Mouse (Mus musculus) lung, postnatal 25 days (tissue): ENCODE measurements around the gene Nadk2.
A peak's percentile ranks its signal among the peaks of the same experiment; 100 is the strongest.

Source experiments
- DNase-seq: peaks from one replicate; pipeline ENCODE4 v3.0.0; 2022; ENCODE audit warnings: low spot score

Gene Nadk2

DNA sequence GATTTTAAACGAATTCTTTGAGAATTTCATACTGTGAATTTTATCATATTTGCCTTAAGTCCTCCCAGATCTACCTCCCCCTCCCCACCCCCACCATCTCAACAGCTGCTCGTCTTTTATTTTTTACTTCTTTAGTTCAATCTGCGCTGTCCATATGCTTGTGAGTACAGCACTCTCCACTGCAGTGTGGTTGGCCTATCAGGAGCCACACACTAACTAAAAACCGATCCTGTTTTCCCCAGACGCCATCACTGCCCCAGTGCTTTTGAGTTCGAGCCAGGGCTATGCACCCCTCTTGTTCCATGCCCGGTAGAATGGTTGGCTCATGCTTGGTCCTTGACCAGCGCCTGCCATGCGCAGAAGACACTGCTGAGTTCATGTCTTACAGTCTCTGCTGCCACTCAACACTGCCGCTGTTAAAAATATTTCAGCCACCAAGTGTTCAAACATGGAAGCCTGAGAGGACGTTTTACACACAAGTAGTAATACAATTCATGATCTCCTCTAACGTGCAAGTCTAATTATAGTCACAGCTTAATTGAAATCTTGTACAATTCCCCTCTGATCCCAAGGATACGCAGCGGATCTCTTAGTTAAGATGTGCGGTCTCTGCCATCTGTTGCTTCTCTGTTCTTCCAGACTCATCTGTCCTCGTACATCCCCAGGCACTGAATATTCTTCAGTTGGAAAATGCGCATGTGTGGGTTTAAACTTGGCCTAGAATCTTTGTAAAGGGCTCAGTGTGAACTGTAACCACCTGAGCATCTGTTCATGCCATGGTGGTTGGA, 17.0 kb downstream of the Nadk2 start:
- DNase-seq, result no peak

- DNase-seq, result no peak
Observed at GRCm38 (mm10) chr15:9088683-9089072, 17.6 kb downstream of the Nadk2 start.

- no peak for DNase-seq
Observed at GRCm38 (mm10) chr15:9089136-9089720, 18.2 kb downstream of the Nadk2 start.

DNA sequence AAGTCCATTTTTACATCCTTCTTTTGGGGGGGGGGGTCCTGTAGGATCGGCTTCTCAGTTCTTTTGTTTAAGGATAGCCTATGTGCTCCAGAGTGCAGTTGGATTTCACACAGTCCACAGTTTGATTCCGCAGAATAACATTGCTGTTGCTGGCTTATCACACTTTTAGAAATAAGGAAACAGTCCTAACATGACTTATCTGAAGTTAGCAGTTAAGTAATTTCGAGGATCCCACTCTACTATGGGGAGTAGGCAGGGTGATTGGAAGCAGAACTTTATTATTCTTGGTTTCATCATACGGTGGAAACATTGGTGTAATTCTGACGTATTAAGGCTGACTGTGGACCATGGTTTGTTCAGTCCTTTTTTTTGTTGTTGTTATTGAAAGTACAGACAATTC, 19.6 kb downstream of the Nadk2 start:
- no peak for DNase-seq

DNA sequence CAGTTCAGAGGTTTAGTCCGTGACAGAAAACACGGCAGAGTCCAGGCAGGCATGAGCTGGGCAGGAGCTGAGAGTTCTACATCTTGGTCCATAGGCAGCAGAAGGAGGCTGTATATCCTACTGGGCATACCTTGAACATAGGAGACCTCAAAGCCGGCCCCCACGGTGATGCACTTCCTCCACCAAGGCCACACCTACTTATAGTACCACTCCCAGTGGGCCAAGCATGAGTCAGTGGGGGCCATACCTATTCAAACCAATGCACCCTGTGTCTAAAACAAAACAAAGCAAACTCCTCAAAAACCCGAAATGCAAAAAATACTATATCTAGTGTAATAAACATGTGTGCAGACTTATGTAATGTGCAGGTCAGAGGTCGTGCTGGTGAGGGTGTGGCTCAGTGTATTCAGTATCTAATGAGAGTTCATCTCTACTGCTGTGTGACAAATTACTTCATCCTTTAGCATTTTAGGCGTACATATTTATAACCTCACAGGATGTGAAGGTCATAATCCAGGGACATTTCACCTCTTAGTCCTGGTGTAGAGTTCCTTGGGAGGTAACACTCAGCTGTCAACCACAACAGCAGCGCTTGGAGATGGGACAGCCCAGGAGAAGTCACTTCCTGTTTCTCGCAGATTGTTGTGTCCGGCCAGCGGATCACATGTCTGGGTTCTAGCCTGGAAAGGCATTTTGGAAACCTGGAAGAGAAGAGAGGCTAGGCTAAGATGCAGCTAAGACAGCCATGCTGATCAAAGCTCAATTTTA, 22.7 kb downstream of the Nadk2 start:
- no peak for DNase-seq

- DNase-seq, result peak; percentile 34
Observed at GRCm38 (mm10) chr15:9094366-9094750, 23.3 kb downstream of the Nadk2 start.

- DNase-seq, result no peak
Observed at GRCm38 (mm10) chr15:9096865-9097264, 25.8 kb downstream of the Nadk2 start.

GRCm38 (mm10) chr15:9100446-9101077, 29.5 kb downstream of the Nadk2 start:
- DNase-seq, result no peak

- no peak for DNase-seq
Observed at GRCm38 (mm10) chr15:9106303-9107074, 35.4 kb downstream of the Nadk2 start.

- DNase-seq, result no peak
Observed at GRCm38 (mm10) chr15:9110526-9111347, 39.7 kb downstream of the Nadk2 start.

- DNase-seq, result no peak
Observed at GRCm38 (mm10) chr15:9111648-9112047, 40.6 kb downstream of the Nadk2 start.

- no peak for DNase-seq
Observed at GRCm38 (mm10) chr15:9113556-9113955, 42.5 kb downstream of the Nadk2 start.

- DNase-seq, result no peak
Observed at GRCm38 (mm10) chr15:9114131-9114530, 43.1 kb downstream of the Nadk2 start.

GRCm38 (mm10) chr15:9114599-9114998, 43.5 kb downstream of the Nadk2 start:
- DNase-seq, result no peak

DNA sequence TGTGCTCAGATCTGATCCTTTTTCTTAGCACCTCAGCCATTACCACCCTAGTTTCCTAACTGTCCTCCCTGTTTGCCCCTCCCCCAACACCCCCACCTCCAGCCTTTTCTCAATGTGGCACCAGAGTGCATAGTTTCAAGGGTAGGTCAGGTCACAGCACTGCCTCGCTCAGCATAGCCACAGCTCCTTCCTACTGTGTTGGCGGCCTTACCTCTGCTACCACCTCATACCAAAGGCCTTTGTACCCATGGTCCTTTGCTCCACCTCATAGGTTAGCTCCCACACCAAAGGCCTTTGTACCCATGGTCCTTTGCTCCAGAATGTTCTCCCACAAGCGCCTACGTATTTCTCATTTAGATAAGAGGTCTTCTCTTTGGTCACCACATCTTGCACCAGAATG, 47.8 kb downstream of the Nadk2 start:
- no peak for DNase-seq

- peak; percentile 47 for DNase-seq
Observed at GRCm38 (mm10) chr15:9120081-9120480, 49.0 kb downstream of the Nadk2 start.

DNA sequence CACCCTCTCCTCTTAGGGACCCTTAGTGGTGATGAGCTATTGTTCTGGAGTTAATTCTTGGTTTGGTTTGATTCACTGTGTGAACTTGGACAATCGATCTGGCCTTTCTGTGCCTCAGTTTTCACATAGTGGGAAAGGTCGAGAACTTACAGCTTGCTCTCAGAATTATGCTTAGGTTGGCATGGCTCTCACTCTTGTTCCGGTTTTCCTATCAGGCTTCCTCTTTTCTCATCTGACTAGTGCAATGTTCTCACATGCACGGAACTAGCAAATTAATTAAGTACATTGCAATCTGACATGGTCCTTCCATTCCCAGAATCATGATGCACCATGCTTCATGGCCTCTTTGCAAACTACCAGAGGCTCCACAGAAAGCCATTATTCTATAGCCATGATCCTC, 51.9 kb downstream of the Nadk2 start:
- no peak for DNase-seq

DNA sequence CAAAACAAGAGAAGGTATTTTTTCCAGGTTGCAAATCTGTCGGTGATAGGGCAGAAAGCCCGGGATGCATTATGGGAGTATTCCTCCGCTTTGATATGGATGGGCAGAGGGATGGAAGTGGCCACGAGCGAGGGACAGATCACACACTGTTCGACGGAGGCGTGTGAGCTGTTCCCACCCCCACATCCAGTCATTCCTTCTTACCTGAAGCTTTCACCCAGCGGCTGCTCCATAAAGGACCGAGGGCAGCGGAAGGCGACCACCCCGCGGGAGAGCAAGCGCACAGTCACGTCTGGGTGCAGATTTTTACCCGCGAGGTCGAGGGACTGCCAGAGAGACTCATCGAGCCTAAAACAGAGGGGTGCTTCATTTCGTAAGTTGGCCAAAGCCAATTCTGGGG, 53.8 kb downstream of the Nadk2 start:
- DNase-seq, result no peak

GRCm38 (mm10) chr15:9127051-9127791, 56.2 kb downstream of the Nadk2 start:
- no peak for DNase-seq

DNA sequence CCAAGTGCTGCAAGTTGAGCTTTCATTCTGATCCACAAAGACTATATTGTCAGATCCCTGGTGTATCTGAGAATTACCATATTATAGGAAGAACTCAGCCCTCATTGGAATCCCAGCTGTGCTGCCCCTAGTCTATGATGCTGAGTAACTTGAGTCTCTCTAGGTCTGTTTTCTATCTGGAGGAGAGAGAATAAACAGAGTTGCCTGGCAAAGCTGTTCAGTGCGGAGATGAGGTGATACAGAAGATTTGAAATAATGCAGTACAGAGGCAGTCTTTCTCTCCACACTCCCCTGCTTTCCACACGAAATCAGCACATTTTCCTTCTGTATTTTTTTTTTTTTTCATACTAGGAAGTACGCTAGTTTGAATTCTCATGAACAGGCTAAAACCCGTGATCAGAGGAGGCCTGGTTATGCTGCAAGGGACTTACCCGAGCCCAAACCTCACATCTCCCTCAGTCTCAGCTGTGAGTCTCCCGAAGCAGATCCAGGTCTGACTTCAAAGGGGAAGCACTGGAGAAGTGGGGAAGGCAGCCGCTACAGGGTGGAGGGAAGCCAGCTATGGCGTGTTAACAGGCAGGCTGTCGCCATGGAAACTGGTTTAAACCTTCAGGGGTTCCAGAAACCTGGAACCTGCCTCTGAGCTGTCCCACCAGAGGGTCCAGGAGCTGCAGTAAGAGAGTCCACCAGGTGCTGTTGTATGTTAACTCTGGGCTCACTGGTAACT, 59.9 kb downstream of the Nadk2 start:
- DNase-seq, result no peak
